Mouse (Mus musculus): ENCODE measurements around the gene Ndufa6. TPM values are rescaled to one million over a fixed set of nuclear protein-coding genes. Genes with fewer than 3 reads are reported as not detected.
A peak's percentile ranks its signal among the peaks of the same experiment; 100 is the strongest.

Gene Ndufa6
- polyA plus RNA-seq, 1 experiment from 2014 or later: 383 TPM

DNA sequence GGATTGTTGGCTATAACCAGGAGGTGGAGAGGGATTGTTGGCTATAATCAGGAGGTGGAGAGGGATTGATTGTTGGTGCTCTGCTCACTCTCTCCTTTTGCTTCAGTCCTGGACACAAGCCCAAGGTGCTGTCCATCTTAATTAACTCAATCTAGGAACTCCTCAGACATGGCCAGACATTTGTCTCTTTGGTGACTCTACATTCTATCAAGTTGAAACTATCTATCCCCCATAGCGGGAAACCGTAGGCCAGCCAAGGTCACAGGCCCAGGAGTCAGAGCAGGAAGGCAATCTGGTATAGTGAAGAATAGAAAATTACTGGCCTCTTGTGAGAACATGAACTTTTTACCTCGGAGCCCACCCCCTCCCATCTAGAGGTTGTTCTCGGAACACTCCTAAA, 8.1 kb upstream of the Ndufa6 start:
- H3K9me3 ChIP-seq: no peaks in the 10 kb centered on the region
- H3K9ac ChIP-seq: no peak overlapping the region
- 82% methylated on average over 4 of the region's 4 CpGs for WGBS
- no peaks in the 10 kb centered on the region for H3K36me3 ChIP-seq
- no peak overlapping the region for H3K27ac ChIP-seq (replicated peaks)
- H3K27me3 ChIP-seq: no peaks in the 10 kb centered on the region
- H3K4me1 ChIP-seq (replicated peaks): no peaks in the 10 kb centered on the region
- no peak overlapping the region for H3K4me2 ChIP-seq
- H3K4me3 ChIP-seq: no peak overlapping the region
- no peak for ATAC-seq (ENCODE audit: low read depth)

DNA sequence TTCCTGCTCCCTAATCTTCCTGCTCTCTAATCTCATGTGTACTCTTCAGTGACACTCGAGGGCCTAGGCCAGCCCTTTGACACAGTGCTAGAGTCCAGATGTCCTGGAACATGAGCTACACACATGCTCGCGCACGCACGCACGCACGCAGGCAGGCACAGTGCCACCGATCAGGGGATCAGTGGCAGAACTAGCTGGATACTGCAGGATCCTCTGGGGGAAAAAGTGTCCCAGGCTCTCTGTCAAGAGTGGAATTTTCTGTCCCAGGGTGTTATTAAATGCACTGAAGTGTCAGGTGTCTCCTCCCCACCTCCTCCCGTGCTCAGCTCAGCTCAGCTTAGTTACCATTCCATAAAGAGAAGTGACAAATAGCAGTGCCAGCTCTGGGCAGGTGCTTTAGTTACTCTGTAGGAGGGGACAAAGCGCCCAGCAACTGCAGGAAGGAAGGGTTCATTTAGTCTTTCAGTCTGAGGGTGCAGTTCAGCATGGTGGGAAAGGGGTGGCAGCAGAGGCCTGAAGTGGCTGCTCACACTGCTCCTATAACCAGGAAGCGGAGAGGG, 7.4 kb upstream of the Ndufa6 start:
- WGBS: 81% methylated on average over 11 of the region's 11 CpGs
- Histone ChIP-seq H3K9me3 (no peaks in the 10 kb centered on the region), H3K36me3 (no peaks in the 10 kb centered on the region), H3K27me3 (no peaks in the 10 kb centered on the region), H3K27ac (replicated peaks) (no peak overlapping the region), H3K4me2 (no peak overlapping the region), H3K4me1 (replicated peaks) (no peaks in the 10 kb centered on the region), H3K4me3 (no peak overlapping the region), H3K9ac (no peak overlapping the region)
- no peak for ATAC-seq (ENCODE audit: low read depth)

DNA sequence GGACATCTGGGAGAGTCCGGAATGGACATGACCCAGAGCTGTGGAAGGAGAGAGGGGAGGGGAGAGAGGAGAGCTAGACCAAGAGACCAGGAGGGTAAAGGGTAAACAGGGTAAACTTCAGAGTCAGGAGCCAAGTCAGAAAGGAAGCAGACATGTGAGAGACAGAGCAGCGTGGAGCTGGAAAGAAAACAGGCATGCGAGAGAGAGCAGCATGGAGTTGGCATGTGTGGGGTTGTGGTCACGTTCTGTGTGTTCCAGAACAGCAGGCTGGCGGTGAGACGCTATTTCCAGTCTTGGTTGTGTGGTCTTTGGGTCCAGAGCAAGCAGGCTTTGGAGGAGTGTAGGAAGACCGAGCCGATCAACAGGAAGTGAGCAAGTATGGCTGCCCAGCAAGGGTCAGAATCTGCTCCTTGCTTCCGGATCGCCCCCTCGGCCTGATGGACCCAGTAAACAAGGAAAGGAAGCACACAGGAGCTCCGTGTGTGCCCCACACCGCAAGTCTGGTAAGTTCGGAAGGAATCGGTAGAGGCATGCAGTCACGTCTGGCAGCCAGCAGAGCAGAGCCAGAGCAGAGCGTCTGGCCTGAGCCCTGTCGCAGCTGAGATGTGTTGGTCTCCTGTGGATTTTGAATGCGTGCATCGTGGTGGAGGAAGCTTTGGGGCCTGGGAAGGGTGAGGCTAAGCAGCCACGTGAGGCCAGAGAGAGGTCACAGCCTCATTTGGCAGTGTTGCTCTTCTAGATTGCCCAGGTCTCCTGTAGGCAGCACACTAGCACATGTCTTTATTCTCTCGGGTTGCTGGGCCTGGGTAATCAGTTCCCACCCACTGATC, 4.5 kb upstream of the Ndufa6 start:
- Histone ChIP-seq H3K27ac (replicated peaks) (no peak overlapping the region), H3K9ac (no peak overlapping the region), H3K4me1 (replicated peaks) (peaks cover 8% of the 10 kb centered on the region), H3K4me3 (no peak overlapping the region), H3K4me2 (no peak overlapping the region), H3K9me3 (no peaks in the 10 kb centered on the region), H3K36me3 (no peaks in the 10 kb centered on the region), H3K27me3 (no peaks in the 10 kb centered on the region)
- WGBS: 68% methylated on average over 22 of the region's 22 CpGs
- ATAC-seq (ENCODE audit: low read depth): no peak

DNA sequence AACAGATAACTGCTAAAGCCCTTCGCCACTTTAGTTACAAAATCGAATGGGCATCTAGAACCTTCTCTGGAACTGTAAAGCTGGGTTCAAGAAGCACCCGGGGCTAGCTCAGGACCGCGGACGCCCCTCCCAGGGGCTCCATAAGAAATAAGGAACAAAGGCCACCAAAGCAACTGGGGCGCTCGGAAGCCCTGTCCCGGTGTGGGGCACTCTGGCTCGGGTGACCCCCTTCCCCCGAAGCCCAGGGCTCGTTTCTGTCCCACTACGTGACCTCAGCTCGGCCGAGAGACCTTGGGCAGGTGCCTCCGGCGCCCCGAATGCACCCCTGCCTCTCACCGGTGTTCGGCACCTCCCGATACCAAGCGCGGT, 393 bp downstream of the Ndufa6 start:
- Histone ChIP-seq H3K27me3 (no peaks in the 10 kb centered on the region), H3K9me3 (no peaks in the 10 kb centered on the region), H3K4me3 (peak overlapping the region; percentile 97), H3K4me2 (peak overlapping the region; percentile 94), H3K4me1 (replicated peaks) (peaks cover 31% of the 10 kb centered on the region), H3K9ac (peak overlapping the region; percentile 99), H3K27ac (replicated peaks) (peak overlapping the region; percentile 91), H3K36me3 (peaks cover 24% of the 10 kb centered on the region)
- no peak; the same call in 1 of the 2 replicates for ATAC-seq (ENCODE audit: low read depth)
- under 1% methylated on average over 23 of the region's 23 CpGs for WGBS

DNA sequence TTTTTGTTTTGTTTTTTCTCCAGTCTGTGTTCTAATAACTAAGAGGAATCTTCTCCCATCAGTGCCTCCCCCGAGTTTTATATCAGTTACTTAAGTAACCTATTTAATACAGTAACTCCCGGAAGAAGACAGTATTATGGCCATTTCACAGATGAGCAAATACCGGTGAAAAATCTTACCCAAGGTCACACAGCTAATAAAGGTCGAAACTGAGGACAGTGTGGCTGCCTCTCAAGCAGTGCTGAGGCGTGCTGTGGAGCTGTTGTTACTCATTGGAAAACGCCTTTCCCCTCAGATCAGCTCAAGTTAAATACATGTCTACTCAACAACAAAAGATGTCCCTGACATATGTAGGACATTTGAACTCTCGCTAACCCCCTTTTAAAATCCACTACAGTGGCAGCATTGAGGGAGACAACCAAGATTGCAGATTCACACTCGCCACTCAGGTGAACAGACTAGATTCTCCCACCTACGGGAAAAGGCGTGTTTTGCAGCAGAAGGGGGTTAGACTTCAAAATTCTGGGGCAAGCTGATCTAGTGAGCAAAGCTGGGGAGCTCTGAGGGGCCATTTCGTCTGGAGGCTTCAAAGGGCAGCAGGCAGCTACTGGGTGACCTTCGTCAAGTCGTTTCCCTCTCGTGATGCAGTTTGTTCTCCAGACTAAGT, 911 bp downstream of the Ndufa6 start:
- Histone ChIP-seq H3K9ac (peak overlapping the region; percentile 99), H3K4me3 (peak overlapping the region; percentile 97), H3K9me3 (no peaks in the 10 kb centered on the region), H3K4me2 (peak overlapping the region; percentile 94), H3K27ac (replicated peaks) (peak overlapping the region; percentile 91), H3K27me3 (no peaks in the 10 kb centered on the region), H3K36me3 (peaks cover 30% of the 10 kb centered on the region), H3K4me1 (replicated peaks) (peaks cover 35% of the 10 kb centered on the region)
- 28% methylated on average over 14 of the region's 14 CpGs for WGBS
- no peak for ATAC-seq (ENCODE audit: low read depth)

DNA sequence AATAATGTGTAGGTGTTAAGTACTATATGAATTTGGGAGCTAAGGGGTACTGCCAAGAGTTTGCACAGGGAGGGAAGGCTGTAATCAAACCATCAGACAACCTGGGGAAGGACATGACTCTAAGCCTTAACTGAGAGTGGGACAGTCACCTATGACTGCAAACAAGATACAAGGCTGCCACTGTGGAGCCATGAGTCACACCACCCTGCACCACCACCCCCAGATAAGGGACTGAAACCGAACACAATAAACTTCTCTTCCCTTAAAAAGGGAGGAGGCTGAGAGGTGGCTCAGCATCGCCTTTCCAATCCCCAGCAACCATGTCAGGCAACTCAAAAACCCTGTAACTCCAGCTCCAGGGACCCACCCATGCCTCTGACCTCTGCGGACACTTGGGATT, 2.6 kb downstream of the Ndufa6 start:
- Histone ChIP-seq H3K4me1 (replicated peaks) (peaks cover 52% of the 10 kb centered on the region), H3K4me3 (no peak overlapping the region), H3K27ac (replicated peaks) (no peak overlapping the region), H3K9ac (no peak overlapping the region), H3K9me3 (no peaks in the 10 kb centered on the region), H3K36me3 (peaks cover 35% of the 10 kb centered on the region), H3K4me2 (no peak overlapping the region), H3K27me3 (no peaks in the 10 kb centered on the region)
- 97% methylated on average over 3 of the region's 3 CpGs for WGBS
- no peak for ATAC-seq (ENCODE audit: low read depth)

DNA sequence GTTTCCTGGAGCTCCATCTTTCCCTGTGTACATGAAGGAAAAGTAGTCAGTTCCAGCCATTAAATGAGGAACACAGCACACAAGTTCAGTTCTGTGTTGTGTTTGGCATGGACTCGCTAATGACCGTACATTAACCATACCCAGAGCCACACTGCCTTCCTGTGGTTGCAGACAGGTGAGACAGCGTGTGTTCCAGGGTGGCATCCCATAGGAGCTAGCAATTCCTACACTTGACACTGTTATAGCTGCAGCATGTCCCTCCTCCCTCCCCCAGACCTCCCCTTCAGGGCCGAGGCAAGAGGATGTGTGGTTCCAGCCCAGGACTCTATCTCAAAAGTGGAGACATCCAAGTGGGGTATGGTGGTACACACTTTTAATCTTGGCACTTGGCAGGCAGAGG, 3.8 kb downstream of the Ndufa6 start:
- Histone ChIP-seq H3K27me3 (no peaks in the 10 kb centered on the region), H3K27ac (replicated peaks) (no peak overlapping the region), H3K4me1 (replicated peaks) (peaks cover 53% of the 10 kb centered on the region), H3K4me2 (no peak overlapping the region), H3K36me3 (peaks cover 35% of the 10 kb centered on the region), H3K9ac (no peak overlapping the region), H3K4me3 (no peak overlapping the region), H3K9me3 (no peaks in the 10 kb centered on the region)
- WGBS: 89% methylated on average over 4 of the region's 4 CpGs
- ATAC-seq (ENCODE audit: low read depth): no peak

DNA sequence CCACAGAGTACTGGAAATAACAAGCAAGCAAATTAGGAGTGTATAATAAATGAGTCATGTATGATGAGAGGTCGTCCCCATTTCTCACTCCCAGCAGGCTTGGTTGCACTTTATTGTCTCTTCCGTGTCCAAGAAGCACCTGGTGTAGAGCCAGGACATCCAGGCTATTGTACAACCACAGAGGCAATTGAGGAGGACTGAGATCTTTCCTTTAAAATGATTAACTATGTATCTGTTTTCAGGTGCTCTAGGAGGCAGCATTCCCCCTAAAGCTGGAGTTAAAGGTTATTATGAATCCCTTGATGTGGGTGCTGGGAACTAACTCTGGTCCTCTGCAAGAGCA, 5.2 kb downstream of the Ndufa6 start:
- 83% methylated on average over 2 of the region's 2 CpGs for WGBS
- Histone ChIP-seq H3K4me2 (no peak overlapping the region), H3K4me1 (replicated peaks) (peaks cover 44% of the 10 kb centered on the region), H3K9me3 (no peaks in the 10 kb centered on the region), H3K27ac (replicated peaks) (no peak overlapping the region), H3K27me3 (no peaks in the 10 kb centered on the region), H3K4me3 (no peak overlapping the region), H3K9ac (no peak overlapping the region), H3K36me3 (peaks cover 35% of the 10 kb centered on the region)
- no peak for ATAC-seq (ENCODE audit: low read depth)

DNA sequence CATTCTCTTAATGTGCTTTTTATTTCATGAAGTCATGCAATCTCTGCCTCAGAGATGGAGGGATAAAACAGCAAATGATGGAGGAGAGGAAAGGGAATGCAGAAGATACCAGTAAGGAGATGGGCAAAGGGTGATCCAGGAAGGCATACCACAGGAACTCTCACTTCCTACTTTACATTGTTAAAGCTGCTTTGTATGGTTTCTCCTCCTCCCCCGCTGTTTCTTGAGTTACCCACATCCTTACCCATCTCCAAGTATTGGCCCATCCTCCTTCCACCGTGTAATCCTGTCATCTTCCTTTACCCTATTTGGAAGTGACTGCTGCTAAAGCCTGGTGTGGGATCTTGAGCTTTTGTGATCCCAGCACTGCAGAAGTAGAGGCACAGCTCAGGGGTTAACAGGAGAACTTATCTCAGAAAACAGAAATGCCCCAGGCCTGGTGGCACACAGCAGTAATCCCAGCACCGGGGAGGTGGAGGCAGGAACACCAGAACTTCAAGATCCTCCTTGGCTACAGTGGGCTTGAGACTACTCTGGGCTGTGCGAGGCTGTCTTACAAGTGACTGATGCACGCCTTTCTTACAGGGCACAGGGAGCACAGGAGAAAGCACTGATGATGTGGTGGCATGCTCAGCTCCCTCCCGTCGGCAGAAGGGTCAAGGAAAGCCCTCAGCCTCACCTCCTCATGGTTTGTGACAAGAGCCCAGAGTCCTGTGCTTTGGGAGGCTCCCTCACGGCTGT, 5.7 kb downstream of the Ndufa6 start:
- no peaks in the 10 kb centered on the region for H3K27me3 ChIP-seq
- H3K4me3 ChIP-seq: no peak overlapping the region
- no peak overlapping the region for H3K4me2 ChIP-seq
- H3K36me3 ChIP-seq: peaks cover 35% of the 10 kb centered on the region
- no peak overlapping the region for H3K9ac ChIP-seq
- no peak overlapping the region for H3K27ac ChIP-seq (replicated peaks)
- no peak for ATAC-seq (ENCODE audit: low read depth)
- peaks cover 43% of the 10 kb centered on the region for H3K4me1 ChIP-seq (replicated peaks)
- H3K9me3 ChIP-seq: no peaks in the 10 kb centered on the region
- WGBS: 87% methylated on average over 8 of the region's 8 CpGs

DNA sequence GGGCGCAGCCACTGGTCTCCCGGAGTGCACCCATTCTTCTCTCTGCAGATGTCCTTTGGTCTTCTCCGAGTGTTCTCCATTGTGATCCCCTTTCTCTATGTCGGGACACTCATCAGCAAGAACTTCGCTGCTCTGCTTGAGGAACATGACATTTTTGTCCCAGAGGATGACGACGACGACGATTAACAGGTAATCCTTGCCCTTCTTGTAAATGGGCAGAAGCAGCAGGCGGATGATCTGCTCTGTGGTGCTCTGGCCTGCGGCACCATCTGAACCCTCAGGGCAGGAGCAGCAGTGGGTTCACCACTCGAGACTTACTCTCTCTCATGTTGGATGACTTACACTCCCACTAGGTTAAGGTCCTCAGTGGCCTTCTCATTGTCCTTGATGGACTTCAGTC, 6.3 kb downstream of the Ndufa6 start:
- Histone ChIP-seq H3K9me3 (no peaks in the 10 kb centered on the region), H3K4me2 (peak overlapping the region; percentile 97; the same call in 1 of the 2 replicates), H3K27me3 (no peaks in the 10 kb centered on the region), H3K4me1 (replicated peaks) (peaks cover 37% of the 10 kb centered on the region), H3K4me3 (no peak overlapping the region; the same call in 1 of the 2 replicates), H3K27ac (replicated peaks) (no peak overlapping the region), H3K9ac (peak overlapping the region; percentile 79; the same call in 1 of the 2 replicates), H3K36me3 (peaks cover 35% of the 10 kb centered on the region)
- no peak for ATAC-seq (ENCODE audit: low read depth)
- WGBS: 95% methylated on average over 12 of the region's 12 CpGs

DNA sequence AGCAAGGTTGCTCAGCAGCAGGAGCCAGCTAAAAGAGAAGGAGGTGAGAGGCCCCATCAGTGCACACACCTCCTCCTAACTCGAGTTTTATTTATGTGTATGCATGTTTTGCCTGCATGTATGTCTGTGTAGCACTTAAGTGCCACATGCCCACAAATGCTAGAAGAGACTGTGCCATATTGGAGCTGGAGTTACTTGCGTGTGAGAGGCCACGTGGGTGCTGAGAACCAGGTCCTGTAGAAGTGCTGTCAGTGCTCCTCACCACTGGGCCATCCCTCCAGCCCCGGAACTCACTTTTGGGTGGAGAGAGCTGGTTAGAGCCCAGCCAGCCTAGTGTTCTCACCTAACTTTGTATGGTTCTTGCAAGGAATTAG, 6.8 kb downstream of the Ndufa6 start:
- H3K36me3 ChIP-seq: peaks cover 35% of the 10 kb centered on the region
- H3K9ac ChIP-seq: peak overlapping the region; percentile 79
- no peaks in the 10 kb centered on the region for H3K9me3 ChIP-seq
- H3K4me3 ChIP-seq: peak overlapping the region; percentile 56
- H3K27me3 ChIP-seq: no peaks in the 10 kb centered on the region
- no peak for ATAC-seq (ENCODE audit: low read depth)
- WGBS: 85% methylated on average over 4 of the region's 4 CpGs
- H3K4me1 ChIP-seq (replicated peaks): peaks cover 31% of the 10 kb centered on the region
- peak overlapping the region; percentile 86; the same call in 1 of the 2 replicates for H3K27ac ChIP-seq (replicated peaks)
- H3K4me2 ChIP-seq: peak overlapping the region; percentile 97
